In the genomic region with DNA sequence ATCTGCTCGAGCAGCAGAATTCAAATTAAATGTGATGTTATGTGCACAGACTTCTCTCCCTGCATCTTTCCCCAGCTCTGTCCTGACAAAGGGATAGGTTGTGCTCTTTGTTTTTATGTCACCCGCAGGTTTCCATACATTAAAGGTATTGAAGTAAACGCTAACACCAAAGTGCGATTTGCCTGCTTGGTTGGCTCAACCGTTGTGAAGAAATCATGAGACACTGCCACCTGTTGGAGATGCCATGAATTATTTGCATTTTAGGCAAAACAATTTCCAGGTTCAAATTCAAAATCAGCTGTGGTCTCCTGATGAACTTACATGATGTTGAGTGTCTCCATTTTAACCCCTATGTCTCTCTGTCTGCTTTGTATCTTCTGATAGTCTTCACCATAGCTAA, we compare ENCODE assay signal across 8 mouse cellular contexts. TPM values are rescaled to one million over a fixed set of nuclear protein-coding genes. Genes with fewer than 3 reads are reported as not detected.
DNase-seq lines count a peak whose midpoint lies in the region; ATAC-seq and TF ChIP-seq lines count a peak whose summit lies in the region.

No protein-coding gene starts in this region.

- no peaks in the 10 kb centered on the region for H3K36me3 ChIP-seq in spleen, adult 2 months (ENCODE audit: control insufficient read depth, insufficient read depth, low read length)
- no peaks in the 10 kb centered on the region for H3K36me3 ChIP-seq in lung, postnatal 0 days (ENCODE audit: insufficient read depth, low read length)

- H3K27ac ChIP-seq in spleen, adult 2 months (ENCODE audit: insufficient read depth, low read length): no peak overlapping the region
- no peak overlapping the region for H3K27ac ChIP-seq in lung, postnatal 0 days (ENCODE audit: low read length)

- H3K9ac ChIP-seq in lung, postnatal 0 days (replicated peaks; ENCODE audit: low read depth): no peak overlapping the region

- intact Hi-C loops in heart, postnatal 25 days (cut with DNase I): loop anchor here (2.0 kb wide), 2 partner anchors 336 to 532 kb away; no protein-coding TSS in a partner anchor

- no peaks in the 10 kb centered on the region for H3K27me3 ChIP-seq in spleen, adult 2 months (ENCODE audit: control insufficient read depth, insufficient read depth, low read length)
- H3K27me3 ChIP-seq in lung, postnatal 0 days (replicated peaks; ENCODE audit: insufficient read depth, low read length): no peaks in the 10 kb centered on the region

- H3K9me3 ChIP-seq in lung, postnatal 0 days (ENCODE audit: low read length): no peaks in the 10 kb centered on the region

- no peak for ATAC-seq in lung, postnatal 0 days

- TF ChIP-seq EP300 in lung, postnatal 0 days (IDR thresholded peaks at IDR 0.05): no peak

- DNase-seq in heart, adult 8-10 months (ENCODE audit: low spot score): peak; percentile 37
- no peak for DNase-seq in heart, postnatal 25 days (ENCODE audit: low spot score)
- DNase-seq in spleen, adult 2 months (ENCODE audit: low read depth in 1 of 2, low spot score in 2 of 2): peak in 1 of 2 experiments; percentile 18
- no peak for DNase-seq in spleen, postnatal 4 days (ENCODE audit: low spot score in 2 of 2)
- peak; percentile 61 to 64 for DNase-seq in cerebellum, postnatal 14 days
- peak; percentile 44 for DNase-seq in lung, postnatal 0 days (ENCODE audit: low spot score)
- no peak for DNase-seq in frontal cortex, postnatal 10 days (ENCODE audit: low spot score in 2 of 2)
- no peak for DNase-seq in ovary, adult 18-20 months (ENCODE audit: low spot score)

- H3K4me3 ChIP-seq in spleen, adult 2 months (ENCODE audit: extremely low read depth, insufficient read depth, insufficient read length): no peak overlapping the region
- H3K4me3 ChIP-seq in lung, postnatal 0 days (ENCODE audit: low read depth, low read length): no peak overlapping the region

- TF ChIP-seq POLR2A in spleen, adult 2 months (IDR thresholded peaks at IDR 0.05; ENCODE audit: low read depth, low read length): no peak

- H3K4me2 ChIP-seq in lung, postnatal 0 days (replicated peaks; ENCODE audit: low read depth, low read length): no peak overlapping the region

- peak; percentile 15; the same call in 1 of the 2 replicates for TF ChIP-seq CTCF in spleen, adult 2 months (IDR thresholded peaks at IDR 0.05; ENCODE audit: extremely low read depth, insufficient read depth, insufficient read length, insufficient replicate concordance)
- TF ChIP-seq CTCF in lung, postnatal 0 days (IDR thresholded peaks at IDR 0.05): peak; percentile 78

- no peaks in the 10 kb centered on the region for H3K4me1 ChIP-seq in spleen, adult 2 months (ENCODE audit: control insufficient read depth, insufficient read depth, insufficient read length)
- H3K4me1 ChIP-seq in lung, postnatal 0 days (ENCODE audit: insufficient read depth, low read depth, low read length): no peaks in the 10 kb centered on the region

- WGBS in spleen, adult 2 months: 33% methylated on average over 5 of the region's 5 CpGs
- WGBS in lung, postnatal 0 days: 31% methylated on average over 5 of the region's 5 CpGs

RNA-seq across cellular contexts. Expression of gene Fhl4, which starts 55.7 kb away (rescaled TPM):
- under 1 TPM; 0.17 to 0.46 (median 0.36) TPM for total RNA-seq in heart, adult 8-10 months (2022)
- total RNA-seq in heart, postnatal 25 days (2021): under 1 TPM; 0.22 to 0.31 TPM
- polyA plus RNA-seq in spleen, adult 2 months (2012; rRNA removed): 0.12 TPM in 2 replicates
- polyA plus RNA-seq in lung, postnatal 0 days (2015; fragmentation: Nextera tagmentation; extraction: Ambion mirVana): 0.42 and 0.57 TPM in 2 replicates

RNA-seq across cellular contexts. Expression of gene Tmem263, which starts 55.8 kb away (rescaled TPM):
- 10 to 100 TPM; 14.3 to 14.7 (median 14.6) TPM for total RNA-seq in heart, adult 8-10 months (2022)
- 10 to 100 TPM; 15.3 to 16.8 TPM for total RNA-seq in heart, postnatal 25 days (2021)
- 2.4 and 3.8 TPM in 2 replicates for polyA plus RNA-seq in spleen, adult 2 months (2012; rRNA removed)
- polyA plus RNA-seq in lung, postnatal 0 days (2015; fragmentation: Nextera tagmentation; extraction: Ambion mirVana): 30.3 and 33.4 TPM in 2 replicates

Comparison
In these comparisons a context has a peak if more than half of its experiments do, and no peak if none do; other contexts are left out.
1. DNase-seq: peak in heart, adult 8-10 months (single experiment), cerebellum, postnatal 14 days (2 of 2) and lung, postnatal 0 days (single experiment); none in heart, postnatal 25 days (single experiment), spleen, postnatal 4 days (0 of 2), frontal cortex, postnatal 10 days (0 of 2) and ovary, adult 18-20 months (single experiment).